ENCODE assay signal across 19 mouse cellular contexts in the genomic region with DNA sequence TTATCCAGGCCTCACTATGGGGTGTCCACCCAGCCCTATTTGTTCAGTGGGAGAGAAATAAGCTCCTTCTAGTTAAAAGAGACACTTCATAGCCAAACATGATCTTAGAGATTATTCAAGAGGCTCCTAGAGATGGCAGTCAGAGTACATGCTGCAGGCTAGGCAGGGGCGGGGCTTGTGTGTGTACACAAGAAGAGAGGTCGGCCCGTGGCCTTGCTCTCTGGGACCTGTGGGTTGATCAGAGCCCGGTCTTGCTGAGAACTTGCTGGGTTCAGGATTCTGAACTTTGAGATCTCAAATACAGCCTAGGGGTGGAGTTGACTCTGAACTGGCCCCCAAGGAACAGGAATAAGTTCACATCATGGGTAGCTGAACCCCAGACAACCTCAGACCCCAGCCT.
"Had no signal": no experiment of that assay in that cellular context is flagged by ENCODE, and none has a peak within 500 bp of the region (broad histone marks: within the 10 kb centered on the region; RNA-seq: fewer than 3 reads in every experiment).

No protein-coding gene starts in this region.

- H3K4me2 ChIP-seq: lung, embryonic 14.5 days; midbrain, embryonic 12.5 days; neural tube, embryonic 13.5 days; neural tube, embryonic 15.5 days had no signal

- H3K36me3 ChIP-seq: midbrain, embryonic 10.5 days; midbrain, embryonic 12.5 days; neural tube, embryonic 13.5 days; neural tube, embryonic 15.5 days had no signal

- H3K4me3 ChIP-seq: midbrain, embryonic 10.5 days; midbrain, embryonic 12.5 days; myocyte; neural tube, embryonic 13.5 days; neural tube, embryonic 15.5 days had no signal

- H3K9me3 ChIP-seq: midbrain, embryonic 10.5 days; midbrain, embryonic 12.5 days; neural tube, embryonic 13.5 days; neural tube, embryonic 15.5 days had no signal

- ATAC-seq: midbrain, embryonic 16.5 days had no signal

- H3K9ac ChIP-seq: lung, embryonic 14.5 days; midbrain, embryonic 12.5 days; neural tube, embryonic 13.5 days; neural tube, embryonic 15.5 days had no signal

- H3K4me1 ChIP-seq: midbrain, embryonic 10.5 days; midbrain, embryonic 12.5 days; neural tube, embryonic 13.5 days had no signal

- DNase-seq: lung, adult 18-20 months; lung, embryonic 14.5 days; lung, postnatal 10 days; lung, postnatal 4 days; midbrain, embryonic 14.5 days; retina, postnatal 1 day; right cerebral cortex, adult 18-20 months; right cerebral cortex, postnatal 25 days; right cerebral cortex, postnatal 4 days; spleen, adult 18-20 months; thymus, adult 18-20 months; thymus, postnatal 14 days; thymus, postnatal 36 days had no signal

- H3K27me3 ChIP-seq: midbrain, embryonic 12.5 days; neural tube, embryonic 13.5 days; neural tube, embryonic 15.5 days had no signal

- H3K27ac ChIP-seq: midbrain, embryonic 10.5 days; midbrain, embryonic 12.5 days; neural tube, embryonic 13.5 days; neural tube, embryonic 15.5 days had no signal
